Mouse (Mus musculus) cortical plate, adult 2 months (tissue): ENCODE data around the gene Grifin. TPM values are rescaled to one million over a fixed set of nuclear protein-coding genes. Genes with fewer than 3 reads are reported as not detected.

Experiments used
- H3K27ac ChIP-seq: fragments of 200-500 bp; 2 replicates; pipeline ENCODE4 v1.5.1; 2012; ENCODE audit warnings: low read length, control low read depth, inconsistent platforms; ENCODE audit not compliant: insufficient read depth
- H3K4me1 ChIP-seq: fragments of 200-500 bp; 2 replicates; pipeline ENCODE4 v1.6.1; 2011; ENCODE audit warnings: low read length; ENCODE audit not compliant: control insufficient read depth, insufficient read depth
- H3K4me3 ChIP-seq: fragments of 200-500 bp; 2 replicates; pipeline ENCODE4 v1.5.1; 2011; ENCODE audit warnings: mild to moderate bottlenecking, low read length, control low read depth; ENCODE audit not compliant: insufficient read depth
- CTCF ChIP-seq: fragments of 200-500 bp; IDR thresholded peaks from 2 replicates; pipeline ENCODE4 v1.5.1; 2011; ENCODE audit warnings: mild to moderate bottlenecking, control low read depth, low read length; ENCODE audit not compliant: insufficient read depth; ENCODE audit errors: extremely low read depth
- POLR2A ChIP-seq: fragments of 200-500 bp; IDR thresholded peaks from 2 replicates; pipeline ENCODE4 v1.6.1; 2011; ENCODE audit warnings: mild to moderate bottlenecking, low read length, control low read depth; ENCODE audit not compliant: insufficient read depth; ENCODE audit errors: extremely low read depth
- polyA plus RNA-seq: library from polyadenylated mRNA; depleted of rRNA; stranded (reverse); fragments of >200 nt; gene quantifications from 2 replicates; pipeline ENCODE4 v1.2.3, GENCODE M21; 2012

The Grifin gene
- polyA plus RNA-seq, 1 experiment, result 1.4 TPM

GRCm38 (mm10) chr5:140572611-140573010 lies 7.7 kb upstream of the Grifin start:
- no peak for TF ChIP-seq POLR2A
- no peak for TF ChIP-seq CTCF
- Histone ChIP-seq H3K4me1 (0 out of 2 replicates have a peak, but pooled peaks cover 1% of the 10 kb centered on the region), H3K27ac (no peak overlapping the region), H3K4me3 (no peak overlapping the region)

- H3K4me3 ChIP-seq, result no peak overlapping the region
- TF ChIP-seq CTCF (no peak), POLR2A (no peak)
- no peak overlapping the region for H3K27ac ChIP-seq
- H3K4me1 ChIP-seq, result 0 out of 2 replicates have a peak, but pooled peaks cover 1% of the 10 kb centered on the region
Observed at GRCm38 (mm10) chr5:140571673-140572072, 6.8 kb upstream of the Grifin start.

DNA sequence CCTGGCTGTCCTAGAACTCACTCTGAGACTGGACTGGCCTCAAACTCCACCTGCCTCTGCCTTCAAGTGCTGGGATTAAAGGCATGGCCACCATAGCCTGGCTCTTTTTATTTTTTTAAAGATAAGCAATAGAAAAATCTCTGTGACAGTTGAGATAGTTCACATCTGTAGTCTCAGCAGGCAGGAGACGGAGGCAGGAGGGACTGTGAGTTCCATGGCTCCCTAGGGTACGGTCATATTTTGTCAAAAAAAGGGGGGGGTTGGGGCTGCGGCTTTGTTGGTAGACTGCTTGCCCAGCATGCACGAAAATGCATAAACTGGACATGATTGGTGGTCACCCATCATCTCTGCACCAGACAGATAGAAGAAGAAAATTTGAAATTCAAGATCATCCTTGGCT lies 6.3 kb upstream of the Grifin start:
- H3K27ac ChIP-seq, result no peak overlapping the region
- no peak for TF ChIP-seq POLR2A
- no peak for TF ChIP-seq CTCF
- no peak overlapping the region for H3K4me3 ChIP-seq
- 0 out of 2 replicates have a peak, but pooled peaks cover 1% of the 10 kb centered on the region for H3K4me1 ChIP-seq

GRCm38 (mm10) chr5:140570223-140570870 lies 5.5 kb upstream of the Grifin start:
- Histone ChIP-seq H3K4me3 (no peak overlapping the region), H3K4me1 (0 out of 2 replicates have a peak, but pooled peaks cover 1% of the 10 kb centered on the region), H3K27ac (no peak overlapping the region)
- TF ChIP-seq CTCF, result no peak
- TF ChIP-seq POLR2A, result no peak

DNA sequence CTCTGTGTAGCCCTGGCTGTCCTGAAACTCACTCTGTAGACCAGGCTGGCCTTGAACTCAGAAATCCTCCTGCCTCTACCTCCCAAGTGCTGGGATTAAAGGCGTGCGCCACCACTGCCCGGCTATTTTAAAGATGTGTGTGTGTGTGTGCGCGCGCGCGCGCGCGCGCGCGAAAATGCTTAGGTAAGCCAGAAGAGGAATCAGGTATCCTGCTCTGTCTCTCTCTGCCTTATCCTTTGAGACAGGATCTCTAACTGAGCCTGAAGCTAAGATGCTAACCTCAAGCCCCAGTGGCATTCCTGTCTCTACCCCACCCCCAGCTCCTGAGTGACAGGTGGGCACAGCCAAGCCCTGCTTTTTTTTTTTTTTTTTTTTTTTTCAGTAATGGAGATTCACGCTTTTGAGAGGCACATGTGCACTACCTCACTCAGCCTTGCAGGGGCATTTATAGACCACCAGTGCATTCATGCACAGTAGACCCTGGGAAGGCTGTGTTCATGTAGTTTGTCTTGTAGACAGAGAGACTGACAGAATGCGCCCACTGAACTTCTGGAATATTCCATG lies 4.2 kb upstream of the Grifin start:
- Histone ChIP-seq H3K4me3 (no peak overlapping the region), H3K4me1 (0 out of 2 replicates have a peak, but pooled peaks cover 1% of the 10 kb centered on the region), H3K27ac (no peak overlapping the region)
- TF ChIP-seq CTCF, result no peak

DNA sequence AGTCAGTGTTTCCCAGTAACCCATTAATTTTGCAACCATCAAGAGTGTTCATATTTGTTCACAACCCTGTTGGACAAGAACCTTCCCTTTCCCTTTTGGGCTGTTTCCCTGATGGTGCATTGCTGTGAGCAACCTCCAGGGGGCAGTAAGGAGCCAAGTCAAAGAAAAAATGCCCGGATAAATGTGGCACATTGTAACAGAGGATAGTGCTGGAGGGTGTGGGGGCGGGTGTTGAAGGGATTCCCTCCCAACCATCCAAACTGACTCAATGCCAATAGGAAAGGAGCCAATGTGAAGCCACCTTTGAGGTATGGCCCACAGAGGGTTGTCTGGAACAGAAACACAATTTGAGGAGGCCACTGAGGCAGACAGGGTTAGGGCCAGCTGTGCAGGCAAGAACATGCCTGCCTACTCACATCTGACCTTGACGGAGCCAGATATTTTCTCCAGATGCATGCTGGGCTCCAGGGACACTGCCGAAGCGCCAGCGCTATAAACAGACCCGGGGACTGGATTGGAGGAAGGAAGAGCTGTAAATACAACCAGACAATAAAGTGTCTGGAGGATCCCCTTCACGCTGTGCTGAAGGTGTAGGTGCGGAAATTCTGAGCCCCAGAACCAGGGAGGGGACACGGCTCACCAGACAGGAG lies 3.6 kb upstream of the Grifin start:
- no peak overlapping the region for H3K4me3 ChIP-seq
- H3K4me1 ChIP-seq, result 0 out of 2 replicates have a peak, but pooled peaks cover 1% of the 10 kb centered on the region
- no peak overlapping the region for H3K27ac ChIP-seq
- TF ChIP-seq POLR2A, result no peak
- peak; percentile 78 for TF ChIP-seq CTCF

DNA sequence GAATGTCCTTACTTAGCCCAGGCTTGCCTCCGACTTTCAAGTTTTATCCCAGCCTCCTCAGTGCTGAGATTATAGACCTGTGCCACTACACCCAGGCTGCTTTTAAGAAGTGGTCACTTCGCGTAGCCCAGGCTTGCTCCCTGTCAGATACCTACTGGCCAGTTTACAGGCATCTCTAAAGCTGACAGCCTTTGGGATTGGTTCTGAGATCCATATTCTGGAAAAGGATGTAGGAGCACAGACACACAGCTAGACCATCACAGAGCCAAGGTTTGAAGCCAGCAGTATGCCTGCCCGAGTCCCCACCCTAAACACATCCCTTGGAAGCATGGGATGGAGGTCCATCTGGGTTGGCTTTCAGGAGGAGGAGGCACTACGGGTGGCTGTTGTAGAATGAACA lies 2.9 kb upstream of the Grifin start:
- Histone ChIP-seq H3K4me1 (0 out of 2 replicates have a peak, but pooled peaks cover 1% of the 10 kb centered on the region), H3K27ac (no peak overlapping the region), H3K4me3 (no peak overlapping the region)
- no peak for TF ChIP-seq CTCF
- no peak for TF ChIP-seq POLR2A

GRCm38 (mm10) chr5:140567321-140567720 lies 2.5 kb upstream of the Grifin start:
- TF ChIP-seq CTCF, result no peak
- no peak for TF ChIP-seq POLR2A
- no peak overlapping the region for H3K4me3 ChIP-seq
- H3K4me1 ChIP-seq, result 0 out of 2 replicates have a peak, but pooled peaks cover 1% of the 10 kb centered on the region
- no peak overlapping the region for H3K27ac ChIP-seq

GRCm38 (mm10) chr5:140566271-140566670 lies 1.4 kb upstream of the Grifin start:
- Histone ChIP-seq H3K4me3 (no peak overlapping the region), H3K4me1 (0 out of 2 replicates have a peak, but pooled peaks cover 1% of the 10 kb centered on the region), H3K27ac (no peak overlapping the region)
- TF ChIP-seq POLR2A, result no peak
- TF ChIP-seq CTCF, result no peak
